Mouse (Mus musculus) myocyte (in vitro differentiated cells): ENCODE measurements around the gene Pex26. TPM values are rescaled to one million over a fixed set of nuclear protein-coding genes. Genes with fewer than 3 reads are reported as not detected.
A peak's percentile ranks its signal among the peaks of the same experiment; 100 is the strongest.

ENCODE experiments used
- H3K27me3 ChIP-seq: one replicate; pipeline ENCODE4 v1.6.1; 2011; ENCODE audit not compliant: control insufficient read depth, insufficient read depth, insufficient read length
- H3K36me3 ChIP-seq: one replicate; pipeline ENCODE4 v1.6.1; 2011; ENCODE audit not compliant: control insufficient read depth, insufficient read depth
- H3K4me2 ChIP-seq: one replicate; pipeline ENCODE4 v1.6.1; 2011; ENCODE audit warnings: low read depth, control low read depth
- H3K4me3 ChIP-seq: one replicate; pipeline ENCODE4 v1.5.1; 2011; ENCODE audit warnings: mild to moderate bottlenecking, control low read depth, moderate library complexity
- H3K79me2 ChIP-seq: one replicate; pipeline ENCODE4 v1.6.1; 2011; ENCODE audit not compliant: control insufficient read depth, insufficient read depth
- H3ac ChIP-seq: one replicate; pipeline ENCODE4 v1.6.1; 2011; ENCODE audit not compliant: control insufficient read depth, insufficient read length
- CEBPB ChIP-seq: IDR thresholded peaks from 2 replicates; pipeline ENCODE4 v1.6.1; 2011; ENCODE audit warnings: mild to moderate bottlenecking, moderate library complexity; ENCODE audit not compliant: poor library complexity, insufficient read depth, severe bottlenecking
- E2F4 ChIP-seq: IDR thresholded peaks from one replicate; pipeline ENCODE4 v1.6.1; 2011; ENCODE audit warnings: mild to moderate bottlenecking, control low read depth, moderate library complexity; ENCODE audit not compliant: insufficient read depth
- MAX ChIP-seq: IDR thresholded peaks from one replicate; pipeline ENCODE4 v1.6.1; 2011; ENCODE audit warnings: low read depth, mild to moderate bottlenecking, control low read depth
- MYOD1 ChIP-seq, 3 experiments: IDR thresholded peaks; one replicate each; pipeline ENCODE4 v1.6.1; 2011; ENCODE audit warnings: control low read depth in 2 of 3, low read depth in 2 of 3, mild to moderate bottlenecking in 2 of 3, moderate library complexity in 1 of 3; ENCODE audit not compliant: insufficient read length in 2 of 3, control insufficient read depth in 1 of 3
- MYOG ChIP-seq, 3 experiments: IDR thresholded peaks; one replicate each; pipeline ENCODE4 v1.6.1; 2011; ENCODE audit warnings: control low read depth in 2 of 3, low read depth in 2 of 3, mild to moderate bottlenecking in 2 of 3; ENCODE audit not compliant: insufficient read length in 2 of 3, control insufficient read depth in 1 of 3, insufficient read depth in 1 of 3
- POLR2A ChIP-seq: IDR thresholded peaks from one replicate; pipeline ENCODE4 v1.6.1; 2011; ENCODE audit warnings: low read depth, mild to moderate bottlenecking, control low read depth, moderate library complexity; ENCODE audit not compliant: insufficient read length
- POLR2AphosphoS2 ChIP-seq: IDR thresholded peaks from one replicate; pipeline ENCODE4 v1.6.1; 2011; ENCODE audit warnings: low read depth, control low read depth; ENCODE audit not compliant: insufficient read length
- REST ChIP-seq: IDR thresholded peaks from one replicate; pipeline ENCODE4 v1.6.1; 2011; ENCODE audit warnings: mild to moderate bottlenecking, control low read depth, moderate library complexity; ENCODE audit not compliant: insufficient read depth, insufficient read length
- SRF ChIP-seq: IDR thresholded peaks from one replicate; pipeline ENCODE4 v1.6.1; 2011; ENCODE audit warnings: low read depth; ENCODE audit not compliant: control insufficient read depth, insufficient read length
- TCF12 ChIP-seq: IDR thresholded peaks from one replicate; pipeline ENCODE4 v1.6.1; 2011; ENCODE audit warnings: mild to moderate bottlenecking, control low read depth; ENCODE audit not compliant: poor library complexity, insufficient read depth, severe bottlenecking
- TCF3 ChIP-seq: IDR thresholded peaks from one replicate; pipeline ENCODE4 v1.6.1; 2011; ENCODE audit warnings: low read depth, control low read depth; ENCODE audit not compliant: insufficient read length
- USF1 ChIP-seq: IDR thresholded peaks from one replicate; pipeline ENCODE4 v1.6.1; 2011; ENCODE audit warnings: low read depth, mild to moderate bottlenecking, control low read depth, moderate library complexity
- polyA plus RNA-seq: library from polyadenylated mRNA; unstranded; fragments of >200 nt; fragmentation: generic; extraction: Trizol; gene quantifications from one replicate; pipeline ENCODE4 v1.2.1, GENCODE M21; 2012; ENCODE audit warnings: missing spikeins

Gene Pex26
- polyA plus RNA-seq, 1 experiment = 2.0 TPM

DNA sequence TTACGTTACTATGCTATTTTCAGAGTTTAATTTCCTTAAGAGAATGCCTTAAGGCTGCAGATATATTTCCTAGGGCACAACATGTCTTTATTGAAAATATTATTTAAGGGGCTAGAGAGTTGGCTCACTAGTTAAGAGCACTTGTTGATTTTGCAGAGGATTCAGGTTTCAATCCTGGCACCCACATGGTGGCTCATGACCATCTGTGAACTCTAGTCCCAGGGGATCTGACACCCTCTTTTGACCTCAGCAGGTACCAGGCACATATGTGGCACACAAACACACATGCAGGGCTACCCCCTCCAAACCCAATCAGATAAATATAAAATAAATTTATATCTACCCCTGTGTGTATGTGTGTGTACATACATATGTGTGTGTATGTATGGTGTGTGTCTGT, 44.2 kb upstream of the Pex26 start:
- Histone ChIP-seq H3K4me2 (no peak overlapping the region), H3K36me3 (no peaks in the 10 kb centered on the region), H3K79me2 (no peaks in the 10 kb centered on the region), H3K4me3 (no peak overlapping the region), H3ac (no peak overlapping the region), H3K27me3 (no peaks in the 10 kb centered on the region)
- TF ChIP-seq E2F4 = no peak
- no peak for TF ChIP-seq REST
- TF ChIP-seq MAX = no peak
- no peak for TF ChIP-seq POLR2AphosphoS2
- TF ChIP-seq TCF3 = no peak

DNA sequence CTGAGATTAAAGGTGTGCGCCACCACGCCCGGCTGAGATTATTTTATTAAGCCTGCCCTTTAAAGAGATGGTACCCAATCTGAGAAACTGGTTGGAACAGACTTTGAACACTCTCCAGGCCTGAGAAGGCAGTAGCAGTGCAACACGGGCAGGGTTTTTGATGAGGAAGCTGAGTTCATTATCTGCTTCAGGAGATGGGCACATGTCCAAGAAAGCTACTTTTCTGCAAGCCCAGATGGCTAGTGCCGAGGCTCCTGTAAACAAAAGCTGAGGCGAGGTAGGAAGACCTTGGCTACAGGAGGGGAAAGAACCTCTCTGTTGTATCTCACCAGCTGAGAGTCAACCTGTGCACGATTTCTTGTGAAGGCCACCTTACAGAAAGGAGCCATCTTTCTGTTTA, 41.2 kb upstream of the Pex26 start:
- Histone ChIP-seq H3K79me2 (no peaks in the 10 kb centered on the region), H3K4me2 (no peak overlapping the region), H3K27me3 (no peaks in the 10 kb centered on the region), H3K4me3 (no peak overlapping the region), H3K36me3 (no peaks in the 10 kb centered on the region), H3ac (no peak overlapping the region)
- TF ChIP-seq REST (no peak), TCF12 (no peak), USF1 (no peak), POLR2A (no peak), POLR2AphosphoS2 (no peak), E2F4 (no peak), MYOG (IDR thresholded peaks at IDR 0.05; ENCODE audit: control insufficient read depth in 1 of 3, insufficient read depth in 1 of 3, insufficient read length in 2 of 3, low read depth in 2 of 3) (no peak), CEBPB (no peak)

DNA sequence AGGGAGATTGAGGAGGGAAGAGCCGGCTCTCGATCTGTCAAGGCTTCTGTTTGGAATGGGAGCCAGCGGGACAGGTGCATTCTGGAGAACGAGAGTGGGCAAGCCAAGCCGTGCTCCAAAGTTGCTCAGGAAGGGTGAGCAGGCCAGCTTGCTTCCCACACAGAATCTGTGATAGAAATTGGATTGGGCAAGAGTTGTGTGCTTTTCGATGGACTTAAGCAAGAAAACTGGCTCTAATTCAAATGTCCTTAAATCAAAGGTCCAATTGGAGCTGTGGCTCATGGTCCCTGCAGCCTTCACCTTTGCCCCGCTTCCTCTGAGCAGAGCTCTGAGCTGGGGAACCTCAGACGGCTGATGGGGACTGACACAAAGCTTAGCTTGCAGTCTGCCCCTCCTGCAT, 40.0 kb upstream of the Pex26 start:
- Histone ChIP-seq H3K36me3 (no peaks in the 10 kb centered on the region), H3K4me3 (no peak overlapping the region), H3K79me2 (no peaks in the 10 kb centered on the region), H3ac (no peak overlapping the region), H3K4me2 (no peak overlapping the region), H3K27me3 (no peaks in the 10 kb centered on the region)
- no peak for TF ChIP-seq POLR2AphosphoS2
- no peak for TF ChIP-seq E2F4
- no peak for TF ChIP-seq CEBPB
- no peak for TF ChIP-seq TCF12
- TF ChIP-seq MYOG (IDR thresholded peaks at IDR 0.05; ENCODE audit: control insufficient read depth in 1 of 3, insufficient read depth in 1 of 3, insufficient read length in 2 of 3, low read depth in 2 of 3) = no peak
- no peak for TF ChIP-seq REST
- TF ChIP-seq MYOD1 (IDR thresholded peaks at IDR 0.05; ENCODE audit: control insufficient read depth in 1 of 3, insufficient read length in 2 of 3, low read depth in 2 of 3) = peak in 2 of 3 experiments; percentile 17 to 38

DNA sequence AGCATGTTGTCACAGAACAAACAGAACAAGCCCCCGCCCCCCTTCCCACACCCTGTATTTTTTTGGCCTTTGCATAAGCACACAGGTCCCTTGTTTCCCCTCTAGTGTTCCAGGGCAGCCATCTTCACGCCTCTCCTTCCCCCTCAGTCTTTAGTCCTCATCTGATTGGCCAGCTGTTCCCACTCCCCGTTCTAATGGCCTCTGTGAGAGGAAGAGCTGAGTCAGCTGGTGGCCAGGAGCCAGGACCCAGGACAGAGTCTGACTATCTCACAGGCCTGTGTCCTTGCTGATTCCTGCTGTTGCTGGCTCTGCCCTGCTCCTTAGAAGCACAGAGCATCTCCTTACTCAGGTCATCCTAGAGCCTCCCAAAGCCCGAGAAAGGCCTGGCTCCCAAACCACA, 39.4 kb upstream of the Pex26 start:
- Histone ChIP-seq H3K27me3 (no peaks in the 10 kb centered on the region), H3K4me3 (no peak overlapping the region), H3K4me2 (peak overlapping the region; percentile 12), H3ac (no peak overlapping the region), H3K79me2 (no peaks in the 10 kb centered on the region), H3K36me3 (no peaks in the 10 kb centered on the region)
- TF ChIP-seq TCF12 (no peak), E2F4 (no peak), REST (no peak), CEBPB (no peak), POLR2AphosphoS2 (no peak), MYOG (IDR thresholded peaks at IDR 0.05; ENCODE audit: control insufficient read depth in 1 of 3, insufficient read depth in 1 of 3, insufficient read length in 2 of 3, low read depth in 2 of 3) (no peak), MYOD1 (IDR thresholded peaks at IDR 0.05; ENCODE audit: control insufficient read depth in 1 of 3, insufficient read length in 2 of 3, low read depth in 2 of 3) (no peak), SRF (no peak), POLR2A (no peak)

DNA sequence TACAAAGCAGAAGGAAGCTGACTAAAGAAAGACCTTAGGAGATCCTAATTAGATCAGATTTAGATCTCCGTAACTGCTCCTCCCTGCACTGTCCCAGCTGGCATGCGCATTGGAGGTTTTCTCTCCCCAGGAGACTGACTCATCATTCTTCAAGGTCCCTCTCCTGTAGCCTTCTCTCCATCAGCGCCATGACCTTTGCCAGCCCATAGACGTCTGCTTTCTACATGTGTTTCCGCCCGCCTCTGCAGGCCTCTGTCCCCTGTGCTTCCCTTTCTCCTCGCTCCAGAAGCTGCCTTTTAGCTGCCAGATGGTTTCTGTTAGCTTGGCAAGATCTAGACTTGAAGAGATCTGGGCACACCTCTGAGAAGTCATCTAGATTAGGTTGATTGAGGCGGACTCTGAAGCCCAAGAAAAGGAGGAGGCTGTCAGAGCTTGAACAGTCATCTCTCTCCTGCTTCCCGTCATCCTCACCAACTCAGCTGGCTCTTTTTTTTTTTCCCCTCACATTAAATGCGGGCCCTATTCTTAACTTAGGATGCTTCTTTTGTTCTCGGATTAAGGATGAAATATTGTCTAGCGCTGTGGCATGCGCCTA, 38.4 kb upstream of the Pex26 start:
- TF ChIP-seq REST = no peak
- no peak for TF ChIP-seq MAX
- TF ChIP-seq SRF = no peak
- TF ChIP-seq CEBPB = no peak
- TF ChIP-seq MYOD1 (IDR thresholded peaks at IDR 0.05; ENCODE audit: control insufficient read depth in 1 of 3, insufficient read length in 2 of 3, low read depth in 2 of 3) = no peak
- no peak for TF ChIP-seq POLR2AphosphoS2
- no peak for TF ChIP-seq MYOG (IDR thresholded peaks at IDR 0.05; ENCODE audit: control insufficient read depth in 1 of 3, insufficient read depth in 1 of 3, insufficient read length in 2 of 3, low read depth in 2 of 3)
- TF ChIP-seq TCF12 = no peak
- TF ChIP-seq USF1 = no peak
- TF ChIP-seq E2F4 = no peak
- no peak for TF ChIP-seq POLR2A
- TF ChIP-seq TCF3 = no peak
- no peak overlapping the region for H3K4me2 ChIP-seq
- no peak overlapping the region for H3ac ChIP-seq
- H3K79me2 ChIP-seq = no peaks in the 10 kb centered on the region
- H3K36me3 ChIP-seq = no peaks in the 10 kb centered on the region
- no peak overlapping the region for H3K4me3 ChIP-seq
- H3K27me3 ChIP-seq = no peaks in the 10 kb centered on the region
